Mouse (Mus musculus): ENCODE measurements around the gene Dnah2. TPM values are rescaled to one million over a fixed set of nuclear protein-coding genes. Genes with fewer than 3 reads are reported as not detected.

The Dnah2 gene
- polyA plus RNA-seq, 1 experiment: 1.4 TPM

GRCm38 (mm10) chr11:69390400-69391034 lies 158.4 kb downstream of the Dnah2 start:
- H3K4me1 ChIP-seq (ENCODE audit: control insufficient read depth, insufficient read depth, low read length): no peaks in the 10 kb centered on the region
- no peak overlapping the region for H3K4me3 ChIP-seq (replicated peaks; ENCODE audit: control insufficient read depth, low read depth, low read length)
- no peak overlapping the region for H3K27ac ChIP-seq (ENCODE audit: control insufficient read depth, insufficient read depth, low read depth, low read length, poor library complexity)
- WGBS: 38% methylated on average over 10 of the region's 10 CpGs
- TF ChIP-seq POLR2A (IDR thresholded peaks at IDR 0.05; ENCODE audit: borderline replicate concordance, control insufficient read depth, low read depth, low read length) (no peak), CTCF (IDR thresholded peaks at IDR 0.05; ENCODE audit: control insufficient read depth, insufficient read depth, low read length) (peak; percentile 37; the same call in 1 of the 2 replicates)

GRCm38 (mm10) chr11:69389531-69390399 lies 159.1 kb downstream of the Dnah2 start:
- Histone ChIP-seq H3K27ac (ENCODE audit: control insufficient read depth, insufficient read depth, low read depth, low read length, poor library complexity) (no peak overlapping the region), H3K4me3 (replicated peaks; ENCODE audit: control insufficient read depth, low read depth, low read length) (no peak overlapping the region), H3K4me1 (ENCODE audit: control insufficient read depth, insufficient read depth, low read length) (no peaks in the 10 kb centered on the region)
- 63% methylated on average over 14 of the region's 14 CpGs for WGBS
- no peak for TF ChIP-seq CTCF (IDR thresholded peaks at IDR 0.05; ENCODE audit: control insufficient read depth, insufficient read depth, low read length)
- no peak for TF ChIP-seq POLR2A (IDR thresholded peaks at IDR 0.05; ENCODE audit: borderline replicate concordance, control insufficient read depth, low read depth, low read length)

GRCm38 (mm10) chr11:69388680-69389079 lies 160.2 kb downstream of the Dnah2 start:
- no peak for TF ChIP-seq POLR2A (IDR thresholded peaks at IDR 0.05; ENCODE audit: borderline replicate concordance, control insufficient read depth, low read depth, low read length)
- no peak for TF ChIP-seq CTCF (IDR thresholded peaks at IDR 0.05; ENCODE audit: control insufficient read depth, insufficient read depth, low read length)
- H3K4me1 ChIP-seq (ENCODE audit: control insufficient read depth, insufficient read depth, low read length): no peaks in the 10 kb centered on the region
- H3K27ac ChIP-seq (ENCODE audit: control insufficient read depth, insufficient read depth, low read depth, low read length, poor library complexity): no peak overlapping the region
- 85% methylated on average over 4 of the region's 4 CpGs for WGBS
- H3K4me3 ChIP-seq (replicated peaks; ENCODE audit: control insufficient read depth, low read depth, low read length): no peak overlapping the region

GRCm38 (mm10) chr11:69386758-69387157 lies 162.2 kb downstream of the Dnah2 start:
- no peak overlapping the region for H3K4me3 ChIP-seq (replicated peaks; ENCODE audit: control insufficient read depth, low read depth, low read length)
- no peaks in the 10 kb centered on the region for H3K4me1 ChIP-seq (ENCODE audit: control insufficient read depth, insufficient read depth, low read length)
- no peak overlapping the region for H3K27ac ChIP-seq (ENCODE audit: control insufficient read depth, insufficient read depth, low read depth, low read length, poor library complexity)
- TF ChIP-seq POLR2A (IDR thresholded peaks at IDR 0.05; ENCODE audit: borderline replicate concordance, control insufficient read depth, low read depth, low read length) (no peak), CTCF (IDR thresholded peaks at IDR 0.05; ENCODE audit: control insufficient read depth, insufficient read depth, low read length) (no peak)
- WGBS: 78% methylated on average over 7 of the region's 7 CpGs

- H3K4me3 ChIP-seq (replicated peaks; ENCODE audit: control insufficient read depth, low read depth, low read length): no peak overlapping the region
- 87% methylated on average over 6 of the region's 6 CpGs for WGBS
- H3K27ac ChIP-seq (ENCODE audit: control insufficient read depth, insufficient read depth, low read depth, low read length, poor library complexity): no peak overlapping the region
- H3K4me1 ChIP-seq (ENCODE audit: control insufficient read depth, insufficient read depth, low read length): no peaks in the 10 kb centered on the region
- TF ChIP-seq POLR2A (IDR thresholded peaks at IDR 0.05; ENCODE audit: borderline replicate concordance, control insufficient read depth, low read depth, low read length): no peak
- no peak for TF ChIP-seq CTCF (IDR thresholded peaks at IDR 0.05; ENCODE audit: control insufficient read depth, insufficient read depth, low read length)
Observed at GRCm38 (mm10) chr11:69384979-69385378, 163.9 kb downstream of the Dnah2 start.

- 81% methylated on average over 10 of the region's 10 CpGs for WGBS
- Histone ChIP-seq H3K27ac (ENCODE audit: control insufficient read depth, insufficient read depth, low read depth, low read length, poor library complexity) (no peak overlapping the region), H3K4me1 (ENCODE audit: control insufficient read depth, insufficient read depth, low read length) (peaks cover 2% of the 10 kb centered on the region; the same call in 1 of the 2 replicates), H3K4me3 (replicated peaks; ENCODE audit: control insufficient read depth, low read depth, low read length) (no peak overlapping the region)
- TF ChIP-seq CTCF (IDR thresholded peaks at IDR 0.05; ENCODE audit: control insufficient read depth, insufficient read depth, low read length): no peak
- no peak for TF ChIP-seq POLR2A (IDR thresholded peaks at IDR 0.05; ENCODE audit: borderline replicate concordance, control insufficient read depth, low read depth, low read length)
Observed at GRCm38 (mm10) chr11:69382478-69383105, 166.3 kb downstream of the Dnah2 start.

GRCm38 (mm10) chr11:69381356-69381755 lies 167.6 kb downstream of the Dnah2 start:
- 82% methylated on average over 6 of the region's 6 CpGs for WGBS
- Histone ChIP-seq H3K4me3 (replicated peaks; ENCODE audit: control insufficient read depth, low read depth, low read length) (no peak overlapping the region), H3K27ac (ENCODE audit: control insufficient read depth, insufficient read depth, low read depth, low read length, poor library complexity) (no peak overlapping the region), H3K4me1 (ENCODE audit: control insufficient read depth, insufficient read depth, low read length) (peaks cover 2% of the 10 kb centered on the region; the same call in 1 of the 2 replicates)
- TF ChIP-seq POLR2A (IDR thresholded peaks at IDR 0.05; ENCODE audit: borderline replicate concordance, control insufficient read depth, low read depth, low read length) (no peak), CTCF (IDR thresholded peaks at IDR 0.05; ENCODE audit: control insufficient read depth, insufficient read depth, low read length) (no peak)

- TF ChIP-seq CTCF (IDR thresholded peaks at IDR 0.05; ENCODE audit: control insufficient read depth, insufficient read depth, low read length) (no peak), POLR2A (IDR thresholded peaks at IDR 0.05; ENCODE audit: borderline replicate concordance, control insufficient read depth, low read depth, low read length) (no peak)
- H3K4me3 ChIP-seq (replicated peaks; ENCODE audit: control insufficient read depth, low read depth, low read length): no peak overlapping the region
- peaks cover 2% of the 10 kb centered on the region; the same call in 1 of the 2 replicates for H3K4me1 ChIP-seq (ENCODE audit: control insufficient read depth, insufficient read depth, low read length)
- H3K27ac ChIP-seq (ENCODE audit: control insufficient read depth, insufficient read depth, low read depth, low read length, poor library complexity): no peak overlapping the region
- WGBS: 35% methylated on average over 3 of the region's 3 CpGs
Observed at GRCm38 (mm10) chr11:69379600-69379999, 169.3 kb downstream of the Dnah2 start.
